Mouse (Mus musculus) embryonic fibroblast, embryonic 13.5 days (primary cell): ENCODE measurements around the gene Sgpp1.

Experiments
- CTCF ChIP-seq: IDR thresholded peaks from 2 replicates; pipeline ENCODE4 v1.5.1; 2011; ENCODE audit warnings: mild to moderate bottlenecking, control low read depth, low read length, moderate library complexity, borderline replicate concordance; ENCODE audit not compliant: insufficient read depth
- POLR2A ChIP-seq: IDR thresholded peaks from 2 replicates; pipeline ENCODE4 v1.6.1; 2011; ENCODE audit warnings: low read depth, mild to moderate bottlenecking, control low read depth, low read length, moderate library complexity

DNA sequence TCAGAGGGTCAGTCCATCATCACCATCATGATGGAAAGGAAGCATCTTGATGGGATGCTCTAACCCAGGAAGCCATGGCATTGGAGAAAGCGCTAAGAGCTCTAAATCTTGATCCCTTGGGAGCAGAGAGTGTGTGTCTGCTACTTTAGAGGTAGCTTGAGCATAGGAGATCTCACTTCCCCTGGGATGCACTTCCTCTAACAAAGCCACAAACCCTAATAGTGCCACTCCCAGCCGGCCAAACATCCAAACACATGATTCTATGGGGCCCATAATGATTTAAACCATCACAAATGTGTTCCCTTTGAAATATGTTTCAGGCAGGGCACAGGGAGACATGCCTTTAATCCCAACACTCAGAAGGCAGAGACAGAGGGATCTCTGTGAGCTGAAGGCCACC is 46.5 kb downstream of the Sgpp1 start:
- TF ChIP-seq CTCF (no peak), POLR2A (no peak)
